Mouse (Mus musculus): ENCODE results near the gene Pear1. TPM values are rescaled to one million over a fixed set of nuclear protein-coding genes. Genes with fewer than 3 reads are reported as not detected.

The Pear1 gene
- polyA plus RNA-seq, 1 experiment from 2014 or later: 6.9 TPM

DNA sequence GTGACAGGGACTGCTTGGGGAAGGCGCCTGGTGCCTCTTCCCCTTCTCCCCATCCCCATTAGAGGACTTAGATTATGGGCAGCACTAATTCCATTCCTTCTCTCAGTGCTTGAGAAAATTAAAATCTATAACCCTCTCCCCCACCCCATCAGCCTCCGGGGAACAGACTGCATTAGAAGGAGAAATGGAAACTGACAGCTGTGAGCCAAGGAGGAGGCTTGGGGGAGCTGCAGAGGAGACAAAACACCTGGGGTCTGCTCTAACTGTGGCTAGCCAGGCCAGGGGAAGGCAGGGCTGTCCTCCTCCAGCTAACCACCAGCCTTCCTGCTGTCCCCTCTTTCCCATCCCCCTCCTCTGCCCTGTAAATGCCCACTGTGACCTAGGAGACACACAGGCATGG is 45.0 kb downstream of the Pear1 start:
- no peak overlapping the region for H3K9ac ChIP-seq (replicated peaks; ENCODE audit: low read length)

DNA sequence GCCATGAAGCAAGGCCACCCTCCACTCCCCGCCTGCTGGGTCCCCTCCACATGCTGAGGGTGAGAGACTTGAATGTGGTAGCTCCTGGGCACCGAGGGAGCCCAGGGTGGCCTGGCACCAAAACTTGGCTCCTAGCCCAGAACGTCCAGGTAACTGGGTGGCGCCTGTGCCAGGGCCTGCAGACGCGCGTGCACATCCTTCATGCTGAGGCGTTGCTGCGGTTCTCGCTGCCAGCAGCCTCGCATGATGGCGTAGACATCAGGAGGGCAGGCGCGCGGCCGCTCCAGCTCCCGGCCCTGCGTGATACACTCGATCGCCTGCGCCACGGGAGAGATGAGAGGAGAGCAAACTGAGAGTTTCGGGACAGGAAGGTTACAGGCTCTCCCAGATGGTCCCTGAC is 45.8 kb downstream of the Pear1 start:
- DNase-seq: no peak
- no peak overlapping the region for H3K9ac ChIP-seq (replicated peaks; ENCODE audit: low read length)
- no peak for ATAC-seq (ENCODE audit: low FRiP score, low TSS enrichment)

More for the DNA sequence above, 45.0 kb downstream of the Pear1 start:
- Histone ChIP-seq H3K27ac (replicated peaks; ENCODE audit: low read depth, low read length) (no peak overlapping the region), H3K4me3 (replicated peaks; ENCODE audit: low read depth, low read length) (no peak overlapping the region), H3K27me3 (ENCODE audit: control insufficient read depth, insufficient read depth, low read length) (no peaks in the 10 kb centered on the region), H3K36me3 (ENCODE audit: control insufficient read depth, insufficient read depth, low read length) (no peaks in the 10 kb centered on the region), H3K4me1 (ENCODE audit: control insufficient read depth, insufficient read depth, low read length) (peaks cover 6% of the 10 kb centered on the region; the same call in 1 of the 2 replicates), H3K9me3 (ENCODE audit: control insufficient read depth, low read length) (no peaks in the 10 kb centered on the region), H3K4me2 (ENCODE audit: low read length) (no peak overlapping the region)
- ATAC-seq (ENCODE audit: low FRiP score, low TSS enrichment): peak; percentile 13; the same call in 1 of the 2 replicates
- peak; percentile 56 for DNase-seq
- 25% methylated on average over 2 of the region's 2 CpGs for WGBS

DNA sequence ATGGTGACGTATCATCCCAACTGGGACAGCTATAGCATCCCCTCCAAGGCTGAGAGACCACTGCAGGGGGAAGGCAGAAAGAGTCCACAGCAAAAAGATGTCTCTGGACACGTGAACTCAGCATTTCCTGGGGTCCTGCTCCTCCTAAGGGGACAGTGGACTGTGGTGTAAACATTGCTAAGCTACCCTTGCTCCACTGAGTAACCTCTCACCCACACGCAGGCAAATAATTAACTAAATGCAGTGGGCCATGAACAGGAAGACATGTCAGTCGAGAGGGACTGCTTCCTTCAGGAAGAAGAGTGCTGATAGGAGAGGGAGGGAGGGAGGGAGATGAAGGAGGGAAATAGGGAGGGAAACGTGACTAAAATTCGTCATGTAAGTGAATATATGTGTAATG is 53.0 kb downstream of the Pear1 start:
- H3K27me3 ChIP-seq (ENCODE audit: control insufficient read depth, insufficient read depth, low read length): peaks cover 17% of the 10 kb centered on the region
- H3K4me1 ChIP-seq (ENCODE audit: control insufficient read depth, insufficient read depth, low read length): no peaks in the 10 kb centered on the region
- 48% methylated on average over 6 of the region's 6 CpGs for WGBS
- no peaks in the 10 kb centered on the region for H3K36me3 ChIP-seq (ENCODE audit: control insufficient read depth, insufficient read depth, low read length)
- no peak for DNase-seq
- no peaks in the 10 kb centered on the region for H3K9me3 ChIP-seq (ENCODE audit: control insufficient read depth, low read length)
- H3K9ac ChIP-seq (replicated peaks; ENCODE audit: low read length): no peak overlapping the region
- no peak overlapping the region for H3K27ac ChIP-seq (replicated peaks; ENCODE audit: low read depth, low read length)
- ATAC-seq (ENCODE audit: low FRiP score, low TSS enrichment): no peak
- H3K4me2 ChIP-seq (ENCODE audit: low read length): no peak overlapping the region
- no peak overlapping the region for H3K4me3 ChIP-seq (replicated peaks; ENCODE audit: low read depth, low read length)

More for the DNA sequence above, 45.8 kb downstream of the Pear1 start:
- WGBS: 50% methylated on average over 23 of the region's 23 CpGs
- no peak overlapping the region for H3K4me3 ChIP-seq (replicated peaks; ENCODE audit: low read depth, low read length)
- H3K4me2 ChIP-seq (ENCODE audit: low read length): peak overlapping the region; percentile 28
- H3K9me3 ChIP-seq (ENCODE audit: control insufficient read depth, low read length): no peaks in the 10 kb centered on the region
- H3K4me1 ChIP-seq (ENCODE audit: control insufficient read depth, insufficient read depth, low read length): peaks cover 6% of the 10 kb centered on the region; the same call in 1 of the 2 replicates
- no peaks in the 10 kb centered on the region for H3K27me3 ChIP-seq (ENCODE audit: control insufficient read depth, insufficient read depth, low read length)
- H3K27ac ChIP-seq (replicated peaks; ENCODE audit: low read depth, low read length): 0 out of 2 replicates have a peak overlapping the region, but pooled peaks have one; percentile 20
- H3K36me3 ChIP-seq (ENCODE audit: control insufficient read depth, insufficient read depth, low read length): no peaks in the 10 kb centered on the region

DNA sequence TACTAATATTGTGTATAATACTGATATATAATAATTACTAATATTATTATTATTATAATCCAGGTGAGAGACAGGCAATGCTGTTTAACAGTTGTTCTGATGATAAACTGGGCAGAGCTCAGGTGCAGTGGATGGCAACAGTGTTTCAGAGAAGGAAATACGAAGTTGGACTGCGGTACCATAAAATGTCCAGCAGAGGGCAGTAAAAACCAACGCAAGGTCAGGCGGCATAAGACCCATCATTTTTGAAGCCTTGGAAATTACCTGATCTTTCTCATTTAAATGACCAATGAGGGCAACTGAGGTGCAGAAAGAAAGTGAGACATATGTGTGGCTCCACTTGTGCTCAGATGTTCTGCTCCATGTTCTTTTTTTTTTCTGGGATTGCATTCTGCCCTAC is 53.8 kb downstream of the Pear1 start:
- peak; percentile 89 for DNase-seq

DNA sequence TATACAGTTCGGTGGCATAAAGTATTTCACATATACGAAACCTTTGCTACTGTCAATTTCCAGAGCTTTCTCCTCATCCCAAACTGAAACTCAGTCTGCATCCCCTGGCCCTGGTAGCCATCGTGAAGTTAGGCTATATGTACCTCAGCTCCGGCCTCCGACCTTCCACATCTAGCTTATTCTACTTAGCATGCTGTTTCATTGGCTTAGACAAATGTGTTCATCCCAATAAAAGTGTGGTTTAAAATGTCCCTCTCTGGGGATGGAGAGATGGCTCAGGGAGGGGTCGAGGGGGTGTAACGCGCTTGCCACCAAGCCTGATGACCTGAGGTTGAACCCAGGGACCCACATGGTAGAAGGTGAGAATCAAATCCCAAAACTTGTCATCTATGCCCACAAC is 54.6 kb downstream of the Pear1 start:
- Histone ChIP-seq H3K27ac (replicated peaks; ENCODE audit: low read depth, low read length) (no peak overlapping the region), H3K36me3 (ENCODE audit: control insufficient read depth, insufficient read depth, low read length) (no peaks in the 10 kb centered on the region), H3K4me2 (ENCODE audit: low read length) (no peak overlapping the region), H3K4me1 (ENCODE audit: control insufficient read depth, insufficient read depth, low read length) (no peaks in the 10 kb centered on the region), H3K9ac (replicated peaks; ENCODE audit: low read length) (no peak overlapping the region), H3K9me3 (ENCODE audit: control insufficient read depth, low read length) (no peaks in the 10 kb centered on the region), H3K27me3 (ENCODE audit: control insufficient read depth, insufficient read depth, low read length) (peaks cover 17% of the 10 kb centered on the region), H3K4me3 (replicated peaks; ENCODE audit: low read depth, low read length) (no peak overlapping the region)
- ATAC-seq (ENCODE audit: low FRiP score, low TSS enrichment) (no peak), DNase-seq (no peak)
- 82% methylated on average over 8 of the region's 8 CpGs for WGBS

More for the DNA sequence above, 53.8 kb downstream of the Pear1 start:
- WGBS: 2% methylated on average over 4 of the region's 4 CpGs
- no peaks in the 10 kb centered on the region for H3K4me1 ChIP-seq (ENCODE audit: control insufficient read depth, insufficient read depth, low read length)
- ATAC-seq (ENCODE audit: low FRiP score, low TSS enrichment): no peak
- no peaks in the 10 kb centered on the region for H3K9me3 ChIP-seq (ENCODE audit: control insufficient read depth, low read length)
- no peak overlapping the region for H3K27ac ChIP-seq (replicated peaks; ENCODE audit: low read depth, low read length)
- H3K9ac ChIP-seq (replicated peaks; ENCODE audit: low read length): no peak overlapping the region
- no peaks in the 10 kb centered on the region for H3K36me3 ChIP-seq (ENCODE audit: control insufficient read depth, insufficient read depth, low read length)
- no peak overlapping the region for H3K4me3 ChIP-seq (replicated peaks; ENCODE audit: low read depth, low read length)
- peaks cover 17% of the 10 kb centered on the region for H3K27me3 ChIP-seq (ENCODE audit: control insufficient read depth, insufficient read depth, low read length)
- H3K4me2 ChIP-seq (ENCODE audit: low read length): no peak overlapping the region

DNA sequence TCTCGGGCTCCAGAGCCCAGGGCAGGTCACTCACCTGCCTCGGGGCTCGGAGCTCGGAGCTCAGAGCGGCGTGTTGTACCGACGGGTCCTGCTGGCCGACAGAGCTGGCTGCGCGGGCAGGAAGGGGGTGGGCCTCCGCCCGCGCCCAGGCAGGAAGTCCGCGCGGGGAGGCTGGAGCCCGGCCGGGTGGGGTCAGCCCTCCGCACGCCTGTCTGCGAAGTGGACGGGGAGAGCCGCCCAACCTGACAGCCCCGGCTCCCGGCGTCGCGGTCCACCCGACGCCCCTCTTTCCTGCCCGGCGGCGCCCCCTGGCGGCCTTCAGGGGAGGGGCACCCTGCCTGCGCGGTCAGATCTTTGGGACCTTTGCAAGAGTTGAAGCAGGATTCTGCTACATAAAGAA is 55.3 kb downstream of the Pear1 start:
- 3% methylated on average over 37 of the region's 37 CpGs for WGBS
- Histone ChIP-seq H3K4me1 (ENCODE audit: control insufficient read depth, insufficient read depth, low read length) (no peaks in the 10 kb centered on the region), H3K9me3 (ENCODE audit: control insufficient read depth, low read length) (no peaks in the 10 kb centered on the region), H3K27ac (replicated peaks; ENCODE audit: low read depth, low read length) (no peak overlapping the region), H3K4me3 (replicated peaks; ENCODE audit: low read depth, low read length) (peak overlapping the region; percentile 25), H3K27me3 (ENCODE audit: control insufficient read depth, insufficient read depth, low read length) (peaks cover 17% of the 10 kb centered on the region), H3K4me2 (ENCODE audit: low read length) (peak overlapping the region; percentile 46), H3K36me3 (ENCODE audit: control insufficient read depth, insufficient read depth, low read length) (no peaks in the 10 kb centered on the region), H3K9ac (replicated peaks; ENCODE audit: low read length) (0 out of 2 replicates have a peak overlapping the region, but pooled peaks have one; percentile 16)
- no peak for ATAC-seq (ENCODE audit: low FRiP score, low TSS enrichment)
- DNase-seq: peak; percentile 70

DNA sequence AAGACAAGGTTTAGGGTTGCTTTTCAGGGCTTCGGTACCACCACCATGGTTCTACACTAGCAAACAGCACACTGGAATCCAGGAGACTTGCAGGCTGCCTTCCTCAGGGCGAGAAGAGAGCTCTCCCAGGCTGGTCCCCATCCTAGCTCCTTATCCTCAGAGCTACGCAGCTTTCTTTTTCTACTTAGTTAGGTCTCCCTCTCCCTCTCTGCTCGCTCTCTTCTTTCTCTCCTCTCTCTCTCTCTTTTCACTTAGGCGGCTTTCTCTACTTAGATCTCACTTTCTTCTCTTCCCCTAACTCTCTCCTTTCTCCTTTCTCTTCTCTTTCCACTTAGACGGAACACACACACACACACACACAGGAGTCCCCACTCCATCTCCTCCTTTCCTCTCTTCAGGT is 55.7 kb downstream of the Pear1 start:
- Histone ChIP-seq H3K9ac (replicated peaks; ENCODE audit: low read length) (0 out of 2 replicates have a peak overlapping the region, but pooled peaks have one; percentile 16), H3K4me1 (ENCODE audit: control insufficient read depth, insufficient read depth, low read length) (no peaks in the 10 kb centered on the region), H3K36me3 (ENCODE audit: control insufficient read depth, insufficient read depth, low read length) (no peaks in the 10 kb centered on the region), H3K4me2 (ENCODE audit: low read length) (peak overlapping the region; percentile 46), H3K27ac (replicated peaks; ENCODE audit: low read depth, low read length) (no peak overlapping the region), H3K27me3 (ENCODE audit: control insufficient read depth, insufficient read depth, low read length) (peaks cover 17% of the 10 kb centered on the region), H3K4me3 (replicated peaks; ENCODE audit: low read depth, low read length) (peak overlapping the region; percentile 25), H3K9me3 (ENCODE audit: control insufficient read depth, low read length) (no peaks in the 10 kb centered on the region)
- WGBS: 58% methylated on average over 6 of the region's 6 CpGs
- ATAC-seq (ENCODE audit: low FRiP score, low TSS enrichment): no peak
- DNase-seq: no peak

DNA sequence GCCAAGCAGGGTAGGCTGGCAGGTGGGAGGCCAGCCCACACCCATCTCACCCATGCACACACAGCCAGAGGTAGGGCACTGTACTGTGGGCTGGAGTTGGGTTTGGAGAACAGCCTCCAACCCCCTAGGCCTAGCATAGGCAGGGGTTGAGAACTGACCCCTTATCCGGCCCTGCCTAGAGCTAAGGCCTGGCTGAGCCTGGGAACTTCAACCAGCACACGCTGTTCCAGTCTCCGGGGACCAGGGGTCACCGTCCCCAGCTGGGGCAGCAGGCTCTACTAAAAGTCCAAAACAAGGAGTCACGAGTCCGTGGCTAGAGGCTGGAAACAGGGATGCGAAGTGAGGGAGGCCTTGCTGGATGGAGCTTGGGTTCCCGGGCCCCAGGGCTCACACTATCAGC is 56.3 kb downstream of the Pear1 start:
- ATAC-seq (ENCODE audit: low FRiP score, low TSS enrichment): no peak
- Histone ChIP-seq H3K4me3 (replicated peaks; ENCODE audit: low read depth, low read length) (no peak overlapping the region), H3K9me3 (ENCODE audit: control insufficient read depth, low read length) (no peaks in the 10 kb centered on the region), H3K36me3 (ENCODE audit: control insufficient read depth, insufficient read depth, low read length) (no peaks in the 10 kb centered on the region), H3K27ac (replicated peaks; ENCODE audit: low read depth, low read length) (no peak overlapping the region), H3K4me1 (ENCODE audit: control insufficient read depth, insufficient read depth, low read length) (no peaks in the 10 kb centered on the region), H3K4me2 (ENCODE audit: low read length) (0 out of 2 replicates have a peak overlapping the region, but pooled peaks have one; percentile 1), H3K27me3 (ENCODE audit: control insufficient read depth, insufficient read depth, low read length) (peaks cover 17% of the 10 kb centered on the region), H3K9ac (replicated peaks; ENCODE audit: low read length) (no peak overlapping the region)
- no peak for DNase-seq
- 61% methylated on average over 8 of the region's 8 CpGs for WGBS

DNA sequence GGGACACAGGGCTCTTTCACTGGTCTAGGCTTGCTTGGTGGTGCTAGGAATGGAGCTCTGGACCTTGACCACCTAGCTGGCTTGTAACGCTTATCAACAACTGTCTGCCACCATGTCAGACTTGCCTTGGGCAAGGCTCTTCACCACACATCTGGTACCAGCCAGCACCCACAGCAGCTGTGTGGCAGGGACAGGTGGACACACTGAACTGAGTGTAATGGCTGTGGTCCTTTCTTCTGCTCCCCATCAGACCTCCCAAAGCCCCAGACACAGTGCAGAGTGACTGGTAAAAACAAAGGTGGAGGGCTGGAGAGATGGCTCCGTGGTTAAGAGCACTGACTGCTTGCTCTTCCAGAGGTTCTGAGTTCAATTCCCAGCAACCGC is 57.8 kb downstream of the Pear1 start:
- no peaks in the 10 kb centered on the region for H3K4me1 ChIP-seq (ENCODE audit: control insufficient read depth, insufficient read depth, low read length)
- H3K27me3 ChIP-seq (ENCODE audit: control insufficient read depth, insufficient read depth, low read length): peaks cover 17% of the 10 kb centered on the region
- no peak overlapping the region for H3K4me3 ChIP-seq (replicated peaks; ENCODE audit: low read depth, low read length)
- no peak overlapping the region for H3K27ac ChIP-seq (replicated peaks; ENCODE audit: low read depth, low read length)
- H3K36me3 ChIP-seq (ENCODE audit: control insufficient read depth, insufficient read depth, low read length): no peaks in the 10 kb centered on the region
- WGBS: 87% methylated on average over 3 of the region's 3 CpGs
- ATAC-seq (ENCODE audit: low FRiP score, low TSS enrichment): no peak
- H3K9ac ChIP-seq (replicated peaks; ENCODE audit: low read length): no peak overlapping the region
- H3K4me2 ChIP-seq (ENCODE audit: low read length): no peak overlapping the region
- no peak for DNase-seq
- H3K9me3 ChIP-seq (ENCODE audit: control insufficient read depth, low read length): no peaks in the 10 kb centered on the region
